Mouse (Mus musculus) forebrain, embryonic 13.5 days (tissue): ENCODE measurements around the gene Dock2. TPM values are rescaled to one million over a fixed set of nuclear protein-coding genes. Genes with fewer than 3 reads are reported as not detected.
"Not testable (repeated sequence)": the region's sequence is repeated elsewhere in the genome, so short reads cannot be mapped to it uniquely, and the experiment has no call there.

Source experiments
- ATAC-seq: fragments of 200-750 bp; cut with Nextera tagmentation; 2 replicates; pipeline ENCODE4 v1.8.0; 2017
- H3K27ac ChIP-seq: fragments of 300-500 bp; sonication (generic); 2 replicates; pipeline ENCODE4 v1.5.1; 2015; ENCODE audit warnings: inconsistent platforms, mild to moderate bottlenecking, moderate library complexity
- H3K27me3 ChIP-seq: fragments of 300-500 bp; sonication (generic); 2 replicates; pipeline ENCODE4 v1.6.1; 2015; ENCODE audit warnings: mild to moderate bottlenecking, inconsistent platforms
- H3K36me3 ChIP-seq: fragments of 300-500 bp; sonication (generic); 2 replicates; pipeline ENCODE4 v1.6.1; 2015; ENCODE audit warnings: mild to moderate bottlenecking, inconsistent platforms; ENCODE audit not compliant: poor library complexity, severe bottlenecking
- H3K4me1 ChIP-seq: fragments of 300-500 bp; sonication (generic); 2 replicates; pipeline ENCODE4 v1.6.1; 2015; ENCODE audit warnings: inconsistent platforms
- H3K4me2 ChIP-seq: fragments of 300-500 bp; sonication (generic); 2 replicates; pipeline ENCODE4 v1.6.1; 2015; ENCODE audit warnings: inconsistent platforms, mild to moderate bottlenecking, moderate library complexity
- H3K4me3 ChIP-seq: fragments of 300-500 bp; sonication (generic); 2 replicates; pipeline ENCODE4 v1.5.1; 2015; ENCODE audit warnings: mild to moderate bottlenecking, inconsistent platforms
- H3K9ac ChIP-seq: fragments of 300-500 bp; sonication (generic); 2 replicates; pipeline ENCODE4 v1.6.1; 2015; ENCODE audit warnings: mild to moderate bottlenecking, inconsistent platforms
- H3K9me3 ChIP-seq: fragments of 300-500 bp; sonication (generic); replicated peaks from 2 replicates; pipeline ENCODE4 v1.6.1; 2016; ENCODE audit warnings: inconsistent platforms
- WGBS: fragments of 180-500 bp; shearing (Covaris S2); methylation state at CpG from one replicate; pipeline ENCODE4 v1.1.7; 2015; 5-methylcytosine and 5-hydroxymethylcytosine counted together
- polyA plus RNA-seq: library from polyadenylated mRNA; unstranded; fragments of >200 nt; fragmentation: Nextera tagmentation; extraction: Ambion mirVana; gene quantifications from 2 replicates; pipeline ENCODE4 v1.2.1, GENCODE M21; 2015

Dock2 gene
- 0.15 and 0.55 TPM in 2 replicates for polyA plus RNA-seq

DNA sequence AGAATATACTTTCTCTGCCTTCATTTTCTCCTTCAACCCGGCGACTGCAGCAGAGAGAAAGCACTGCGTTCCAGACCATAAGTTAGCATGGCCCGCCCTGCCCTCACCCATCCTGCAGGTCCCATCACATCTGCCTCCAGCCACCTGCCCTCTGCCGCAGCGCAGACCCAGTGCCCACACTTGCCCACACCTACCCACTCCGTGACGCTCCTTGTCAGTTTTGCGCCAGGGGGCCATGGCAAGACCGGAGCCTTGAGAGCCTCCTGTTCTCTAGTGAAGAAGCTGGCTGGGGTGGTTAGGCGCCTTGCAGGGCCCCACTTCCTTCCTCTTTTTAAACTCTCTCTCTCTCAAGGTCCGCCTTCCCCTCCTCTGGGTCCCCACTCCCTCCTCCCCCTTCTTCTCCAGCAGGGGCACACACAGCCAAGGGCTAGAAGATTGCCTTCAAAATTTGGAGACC, at the start of gene Dock2:
Dock2 (minus strand) TSS at position 306 of the 457 bp plus-strand sequence.
- Histone ChIP-seq H3K27ac (no peak within 1 kb of the TSS), H3K4me2 (no peak within 1 kb of the TSS), H3K36me3 (no peaks in the 10 kb centered on the region), H3K4me1 (no peaks in the 10 kb centered on the region), H3K4me3 (no peak within 1 kb of the TSS), H3K9ac (no peak within 1 kb of the TSS), H3K27me3 (no peaks in the 10 kb centered on the region), H3K9me3 (no peaks in the 10 kb centered on the region)
- ATAC-seq = no peak
- WGBS = 87% methylated on average over 12 of the region's 12 CpGs

DNA sequence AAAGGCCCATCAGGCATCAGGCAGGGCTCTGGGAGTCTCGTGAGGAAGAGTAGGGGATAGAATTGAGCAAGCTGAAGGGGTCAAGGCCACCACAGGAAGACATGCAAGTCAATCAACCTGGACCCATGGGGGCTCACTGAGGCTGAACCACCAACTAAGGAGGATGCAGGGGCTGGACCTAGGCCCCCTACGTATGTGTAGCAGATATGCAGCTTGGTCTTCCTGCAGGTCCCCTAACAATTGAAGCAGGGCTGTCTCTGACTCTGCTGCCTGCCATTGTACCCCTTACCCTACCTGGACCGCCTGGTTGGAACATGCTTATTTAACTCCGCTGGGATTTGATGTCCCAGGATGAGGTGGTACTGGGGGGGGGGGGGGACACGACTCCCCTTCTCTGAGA, 49.0 kb upstream of the Dock2 start:
- Histone ChIP-seq H3K36me3 (peaks cover 21% of the 10 kb centered on the region), H3K4me3 (peak overlapping the region; percentile 71), H3K4me2 (peak overlapping the region; percentile 83), H3K4me1 (peaks cover 21% of the 10 kb centered on the region), H3K9ac (peak overlapping the region; percentile 71), H3K27me3 (peaks cover under 1% of the 10 kb centered on the region; the same call in 1 of the 2 replicates), H3K9me3 (no peaks in the 10 kb centered on the region), H3K27ac (no peak overlapping the region)
- peak; percentile 12; the same call in 1 of the 2 replicates for ATAC-seq
- whole genome bisulfite sequencing = 7% methylated on average over 4 of the region's 5 CpGs

DNA sequence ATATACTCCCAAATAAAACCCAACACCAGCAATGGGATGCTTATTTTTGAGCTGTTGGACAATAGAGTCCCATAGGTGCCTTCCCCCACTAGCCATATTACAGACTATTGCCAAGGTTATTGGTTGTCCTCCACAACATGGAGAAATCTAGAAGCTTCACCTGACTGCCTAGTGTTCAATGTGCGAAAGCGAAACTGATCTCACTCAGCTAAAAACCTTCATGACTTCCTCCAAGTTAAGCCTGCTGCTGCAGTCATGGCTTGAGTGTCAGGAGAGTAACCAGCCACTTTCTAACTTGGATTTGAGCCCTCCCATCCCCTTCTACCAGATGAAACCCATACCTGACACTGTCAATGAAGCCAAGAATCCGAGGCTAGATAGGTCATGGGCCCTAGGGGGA, 44.1 kb upstream of the Dock2 start:
- H3K27me3 ChIP-seq = no peaks in the 10 kb centered on the region
- 96% methylated on average over 3 of the region's 3 CpGs for WGBS
- H3K27ac ChIP-seq = no peak overlapping the region
- H3K4me3 ChIP-seq = no peak overlapping the region
- no peak for ATAC-seq
- peaks cover 39% of the 10 kb centered on the region for H3K36me3 ChIP-seq
- H3K9ac ChIP-seq = no peak overlapping the region
- no peaks in the 10 kb centered on the region for H3K9me3 ChIP-seq
- H3K4me1 ChIP-seq = peaks cover 12% of the 10 kb centered on the region
- no peak overlapping the region for H3K4me2 ChIP-seq

DNA sequence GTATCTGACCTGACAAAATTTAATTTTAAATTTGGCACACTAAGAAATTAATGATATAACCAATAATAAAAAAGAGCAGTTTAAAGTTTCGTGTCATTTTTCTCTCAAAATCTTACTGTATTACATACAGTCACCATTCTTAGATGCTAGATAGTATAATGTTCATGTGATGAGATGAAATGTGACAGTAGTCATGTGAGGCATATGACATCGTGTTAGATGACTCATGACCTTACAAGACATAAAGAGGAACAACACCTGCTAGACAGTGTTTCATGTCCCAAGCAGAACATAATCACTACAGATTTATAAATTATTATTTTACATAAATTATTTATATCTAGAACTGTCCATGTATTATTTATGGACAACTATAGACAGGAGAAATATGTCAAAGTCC, 43.2 kb upstream of the Dock2 start:
- Histone ChIP-seq H3K4me2 (no peak overlapping the region), H3K9me3 (no peaks in the 10 kb centered on the region), H3K27ac (no peak overlapping the region), H3K4me3 (no peak overlapping the region), H3K27me3 (no peaks in the 10 kb centered on the region), H3K9ac (no peak overlapping the region), H3K4me1 (peaks cover 3% of the 10 kb centered on the region; the same call in 1 of the 2 replicates), H3K36me3 (peaks cover 46% of the 10 kb centered on the region)
- no peak for ATAC-seq
- WGBS = over 99% methylated on average over 2 of the region's 2 CpGs

DNA sequence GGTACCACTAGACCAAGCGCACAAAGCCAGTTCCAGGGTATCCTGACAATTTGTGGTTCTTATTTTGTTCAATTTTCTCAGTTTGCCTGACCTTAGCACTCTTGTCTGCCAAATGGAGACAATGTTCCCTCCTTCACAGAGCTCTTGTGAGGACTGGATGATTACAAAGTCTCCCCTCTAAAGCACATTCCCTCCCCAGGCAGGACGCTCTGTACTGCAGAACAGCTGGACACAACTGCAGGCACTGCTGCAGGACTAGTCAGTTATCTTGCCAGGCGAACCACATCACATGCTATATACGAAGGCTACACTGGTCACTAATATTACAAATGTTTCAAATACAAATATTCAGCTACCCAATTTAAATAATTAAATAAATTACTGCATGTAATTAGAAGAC, 41.1 kb upstream of the Dock2 start:
- no peak for ATAC-seq
- no peaks in the 10 kb centered on the region for H3K4me1 ChIP-seq
- H3K9me3 ChIP-seq = no peaks in the 10 kb centered on the region
- no peak overlapping the region for H3K9ac ChIP-seq
- H3K36me3 ChIP-seq = peaks cover 50% of the 10 kb centered on the region
- H3K27ac ChIP-seq = no peak overlapping the region
- H3K4me2 ChIP-seq = no peak overlapping the region
- 95% methylated on average over 4 of the region's 4 CpGs for WGBS
- no peaks in the 10 kb centered on the region for H3K27me3 ChIP-seq
- no peak overlapping the region for H3K4me3 ChIP-seq

DNA sequence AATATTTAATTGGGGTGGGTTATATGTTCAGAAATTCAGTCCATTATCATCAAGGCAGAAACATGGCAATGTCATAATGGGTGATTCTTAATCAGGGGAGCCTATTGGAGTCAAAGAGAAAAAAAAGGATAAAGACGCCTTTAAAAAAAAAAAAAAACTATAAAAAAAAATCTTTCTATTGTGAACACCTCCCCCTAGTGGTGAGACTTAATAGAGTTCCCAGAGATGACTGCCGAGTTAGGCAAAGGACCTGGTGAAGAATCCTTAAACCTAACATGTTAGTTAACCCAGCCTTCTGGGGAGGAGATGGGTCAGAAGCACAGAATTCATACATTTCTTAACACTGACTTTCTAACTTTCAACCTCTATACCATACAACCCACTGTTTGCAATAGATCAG, 31.1 kb upstream of the Dock2 start:
- Histone ChIP-seq H3K27me3 (no peaks in the 10 kb centered on the region), H3K4me3 (no peak overlapping the region), H3K36me3 (peaks cover 67% of the 10 kb centered on the region), H3K9me3 (no peaks in the 10 kb centered on the region), H3K9ac (no peak overlapping the region), H3K4me1 (no peaks in the 10 kb centered on the region), H3K27ac (no peak overlapping the region), H3K4me2 (no peak overlapping the region)
- WGBS = 2% methylated on average over 2 of the region's 2 CpGs
- no peak for ATAC-seq

DNA sequence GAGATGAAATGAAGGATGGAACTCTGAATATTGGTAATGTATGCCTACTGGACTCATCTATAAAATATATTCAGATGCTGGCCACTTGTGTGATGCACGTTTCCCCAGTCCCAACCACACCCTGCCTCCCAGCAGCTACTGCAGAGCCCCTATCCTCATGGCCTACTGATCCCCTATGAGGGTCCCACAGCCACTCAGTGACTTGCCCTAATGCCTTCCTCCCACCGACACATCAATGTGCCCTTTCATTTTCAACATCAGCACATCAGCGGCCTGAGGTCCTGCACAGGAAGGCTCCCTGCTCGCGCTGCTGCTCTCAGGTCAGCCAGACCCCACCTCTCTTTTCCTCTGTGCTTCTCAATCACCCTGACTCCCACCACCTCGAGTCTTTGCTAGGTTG, 30.6 kb upstream of the Dock2 start:
- 0 out of 2 replicates have a peak, but pooled peaks have one; percentile 59 for ATAC-seq
- Histone ChIP-seq H3K4me3 (no peak overlapping the region), H3K4me2 (no peak overlapping the region), H3K9me3 (no peaks in the 10 kb centered on the region), H3K36me3 (peaks cover 68% of the 10 kb centered on the region), H3K27ac (no peak overlapping the region), H3K27me3 (no peaks in the 10 kb centered on the region), H3K9ac (no peak overlapping the region), H3K4me1 (no peaks in the 10 kb centered on the region)
- WGBS = 90% methylated on average over 6 of the region's 6 CpGs

DNA sequence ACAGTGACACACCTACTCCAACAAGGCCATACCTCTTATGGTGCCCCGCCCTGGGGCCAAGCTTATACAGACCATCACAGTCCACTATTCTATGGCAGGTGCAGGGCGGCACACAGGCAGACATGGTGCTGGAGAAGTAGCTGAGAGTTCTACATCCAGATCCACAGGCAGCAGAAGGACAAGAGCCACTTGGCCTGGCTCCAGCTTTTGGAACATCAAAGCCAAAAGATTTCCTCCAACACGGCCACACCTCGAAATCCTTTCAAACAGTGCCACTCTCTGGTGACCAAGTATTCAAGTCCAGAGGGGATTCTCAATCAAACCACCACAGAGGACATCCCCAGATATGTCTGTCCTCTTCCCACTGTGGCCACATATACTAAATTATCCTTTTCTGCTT, 21.3 kb upstream of the Dock2 start:
- not testable (repeated sequence) for H3K9me3 ChIP-seq, H3K4me1 ChIP-seq, H3K4me3 ChIP-seq, H3K36me3 ChIP-seq, H3K4me2 ChIP-seq, H3K27me3 ChIP-seq, H3K27ac ChIP-seq, H3K9ac ChIP-seq, ATAC-seq
- WGBS = 88% methylated on average over 4 of the region's 4 CpGs

DNA sequence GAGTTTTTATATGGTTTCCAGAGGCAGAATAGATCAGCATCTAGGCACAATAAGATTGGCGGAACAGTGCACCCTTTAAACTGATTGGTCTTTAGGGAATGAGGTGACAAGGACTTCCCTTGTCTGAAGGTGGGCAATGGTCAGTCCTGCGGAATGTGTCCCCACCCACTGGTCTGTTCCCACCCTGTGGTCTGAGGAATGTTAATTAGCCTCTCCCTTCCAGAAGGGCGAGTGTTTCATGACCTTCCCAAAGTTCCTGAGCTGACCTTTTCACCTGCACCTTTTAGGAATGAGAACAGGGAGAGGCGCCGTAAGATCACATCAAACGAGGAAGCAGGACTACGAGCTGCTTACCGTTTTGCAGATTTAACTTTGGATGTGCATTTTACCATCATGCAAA, 14.4 kb upstream of the Dock2 start:
- not testable (repeated sequence) for H3K9ac ChIP-seq, H3K4me1 ChIP-seq, H3K9me3 ChIP-seq, ATAC-seq, H3K4me2 ChIP-seq, H3K4me3 ChIP-seq, H3K27ac ChIP-seq, H3K36me3 ChIP-seq, H3K27me3 ChIP-seq
- WGBS = 54% methylated on average over 8 of the region's 8 CpGs

DNA sequence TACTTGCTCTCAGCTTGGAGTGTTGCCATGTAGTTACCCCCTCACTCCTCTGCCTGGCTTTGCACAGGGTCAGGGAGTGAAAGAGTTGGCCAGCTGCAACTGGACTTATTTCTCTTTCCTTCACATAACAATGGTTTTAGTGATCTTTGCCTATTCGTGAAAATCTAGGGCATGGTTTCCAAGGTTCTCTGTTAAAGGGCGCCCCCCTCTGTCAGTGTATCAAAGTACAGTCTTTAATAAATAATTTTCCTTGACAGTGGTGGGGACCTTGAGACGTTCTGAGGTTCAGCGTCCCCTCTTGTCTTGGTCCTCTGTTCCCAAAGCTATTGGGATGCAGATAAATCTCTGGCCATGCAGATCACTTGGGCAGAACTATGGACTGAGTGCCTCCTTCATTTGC, 12.4 kb upstream of the Dock2 start:
- ATAC-seq = no peak
- WGBS = 28% methylated on average over 4 of the region's 4 CpGs
- no peaks in the 10 kb centered on the region for H3K36me3 ChIP-seq

DNA sequence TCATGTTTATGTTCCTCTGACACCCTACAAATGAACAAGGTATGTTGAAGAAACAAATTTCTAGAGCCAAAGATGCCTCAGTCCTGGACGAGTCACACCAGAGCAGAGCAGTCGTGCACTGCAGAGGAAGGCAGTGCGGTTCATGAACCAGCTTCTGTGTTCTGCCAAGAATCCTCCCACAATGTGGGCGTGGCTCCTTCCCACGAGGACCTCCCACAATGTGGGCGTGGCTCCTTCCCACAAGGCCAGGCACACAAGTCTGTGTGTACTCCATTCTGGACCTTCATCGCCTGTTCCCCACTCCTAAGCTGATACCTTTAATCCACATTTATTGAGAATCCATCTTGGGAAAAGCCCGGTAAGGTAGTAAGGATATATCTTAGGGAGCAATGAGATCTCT, 8.2 kb upstream of the Dock2 start:
- no peak overlapping the region for H3K4me3 ChIP-seq
- H3K9ac ChIP-seq = no peak overlapping the region
- H3K4me1 ChIP-seq = no peaks in the 10 kb centered on the region
- H3K27ac ChIP-seq = no peak overlapping the region
- WGBS = 69% methylated on average over 8 of the region's 8 CpGs
- no peak overlapping the region for H3K4me2 ChIP-seq
- H3K27me3 ChIP-seq = no peaks in the 10 kb centered on the region
- no peaks in the 10 kb centered on the region for H3K9me3 ChIP-seq
- no peaks in the 10 kb centered on the region for H3K36me3 ChIP-seq
- no peak for ATAC-seq

More for the DNA sequence above, 12.4 kb upstream of the Dock2 start:
- Histone ChIP-seq H3K9me3 (no peaks in the 10 kb centered on the region), H3K4me2 (no peak overlapping the region), H3K27me3 (no peaks in the 10 kb centered on the region), H3K4me3 (no peak overlapping the region), H3K9ac (no peak overlapping the region), H3K27ac (no peak overlapping the region), H3K4me1 (no peaks in the 10 kb centered on the region)

DNA sequence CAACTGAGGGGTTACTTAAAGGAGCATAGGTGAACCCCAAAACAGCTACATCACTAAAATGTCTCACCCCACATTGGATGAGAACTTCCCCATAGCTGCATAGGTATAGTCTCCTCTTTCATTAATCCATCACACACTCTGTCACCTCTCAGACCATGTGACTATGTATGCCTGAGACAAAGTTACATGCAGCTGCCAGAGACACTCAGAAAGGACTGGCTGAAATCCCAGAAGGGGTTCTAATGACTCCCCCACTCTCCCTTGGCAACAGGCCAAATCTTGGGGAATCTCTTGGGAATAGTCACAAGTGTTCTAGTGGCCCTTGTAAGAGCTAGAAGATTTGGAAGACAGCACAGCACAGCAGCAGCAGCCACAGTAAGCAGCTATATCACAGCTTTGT, 1.2 kb upstream of the Dock2 start:
- Histone ChIP-seq H3K4me2 (no peak overlapping the region), H3K4me1 (no peaks in the 10 kb centered on the region), H3K4me3 (no peak overlapping the region), H3K36me3 (no peaks in the 10 kb centered on the region), H3K9ac (no peak overlapping the region), H3K27ac (no peak overlapping the region), H3K9me3 (no peaks in the 10 kb centered on the region), H3K27me3 (no peaks in the 10 kb centered on the region)
- ATAC-seq = no peak
